In genomic region chr17:64109871-64110270, GRCm38 (mm10) we compare ENCODE assay signal across 13 mouse cellular contexts.
DNase-seq lines count a peak whose midpoint lies in the region; ATAC-seq lines count a peak whose summit lies in the region.
"Had no signal": no experiment of that assay in that cellular context is flagged by ENCODE, and none has a peak within 500 bp of the region (broad histone marks: within the 10 kb centered on the region; RNA-seq: fewer than 3 reads in every experiment).

No protein-coding gene starts in this region.

- intact Hi-C loops in heart, postnatal 10 days (cut with DNase I): no loop called here

- ATAC-seq in cerebellum, adult (ENCODE audit: insufficient number of reproducible peaks, low FRiP score, low TSS enrichment): peak; percentile 93
- ATAC-seq: forebrain, embryonic 16.5 days; liver, embryonic 12.5 days had no signal

- peak; percentile 32 to 40 for DNase-seq in heart, postnatal 10 days
- DNase-seq in heart, adult 18-20 months: no peak
- peak; percentile 19 for DNase-seq in adrenal gland, adult 8-10 months
- DNase-seq in cerebellum, postnatal 10 days: peak; percentile 78 to 86
- no peak for DNase-seq in layer of hippocampus, adult 9-10 months (ENCODE audit: low spot score)
- DNase-seq in frontal cortex, postnatal 25 days (ENCODE audit: low spot score in 2 of 2): no peak
- DNase-seq: heart, adult 11 months; lung, embryonic 14.5 days; lung, postnatal 4 days; thymus, postnatal 25 days had no signal

Comparison
In these comparisons a context has a peak if more than half of its experiments do, and no peak if none do; other contexts are left out.
1. DNase-seq: peak in heart, postnatal 10 days (2 of 2), adrenal gland, adult 8-10 months (single experiment) and cerebellum, postnatal 10 days (2 of 2); none in heart, adult 18-20 months (0 of 2), layer of hippocampus, adult 9-10 months (single experiment) and frontal cortex, postnatal 25 days (0 of 2).